Mouse (Mus musculus): ENCODE results near the gene Rfk.

Gene Rfk

GRCm38 (mm10) chr19:17385426-17385825 lies 8.4 kb upstream of the Rfk start:
- DNase-seq = no peak

- DNase-seq = no peak
These were observed 7.4 kb upstream of the Rfk start for GRCm38 (mm10) chr19:17386424-17386823.

- DNase-seq = no peak
These were observed 5.4 kb upstream of the Rfk start for GRCm38 (mm10) chr19:17388404-17388803.

GRCm38 (mm10) chr19:17392866-17393265 lies 977 bp upstream of the Rfk start:
- no peak for DNase-seq

GRCm38 (mm10) chr19:17396802-17397201 lies 3.0 kb downstream of the Rfk start:
- DNase-seq = no peak

- peak in 1 of 2 experiments; percentile 36 for DNase-seq
These were observed 4.1 kb downstream of the Rfk start for GRCm38 (mm10) chr19:17397922-17398321.

GRCm38 (mm10) chr19:17399965-17400364 lies 6.1 kb downstream of the Rfk start:
- DNase-seq = no peak

- DNase-seq = no peak
These were observed 6.7 kb downstream of the Rfk start for GRCm38 (mm10) chr19:17400571-17400970.

GRCm38 (mm10) chr19:17403175-17403574 lies 9.3 kb downstream of the Rfk start:
- DNase-seq = no peak

GRCm38 (mm10) chr19:17406823-17407222 lies 13.0 kb downstream of the Rfk start:
- DNase-seq = no peak

- DNase-seq = no peak
These were observed 14.7 kb downstream of the Rfk start for GRCm38 (mm10) chr19:17408591-17408990.

- no peak for DNase-seq
These were observed 15.5 kb downstream of the Rfk start for GRCm38 (mm10) chr19:17409351-17409750.

GRCm38 (mm10) chr19:17410465-17411065 lies 16.7 kb downstream of the Rfk start:
- DNase-seq = no peak

GRCm38 (mm10) chr19:17412915-17413459 lies 19.1 kb downstream of the Rfk start:
- no peak for DNase-seq

GRCm38 (mm10) chr19:17417855-17418254 lies 24.0 kb downstream of the Rfk start:
- DNase-seq = no peak

GRCm38 (mm10) chr19:17423306-17423705 lies 29.5 kb downstream of the Rfk start:
- DNase-seq = no peak

GRCm38 (mm10) chr19:17427824-17428560 lies 34.1 kb downstream of the Rfk start:
- no peak for DNase-seq

- no peak for DNase-seq
These were observed 34.7 kb downstream of the Rfk start for GRCm38 (mm10) chr19:17428561-17428914.

- no peak for DNase-seq
These were observed 42.8 kb downstream of the Rfk start for GRCm38 (mm10) chr19:17436651-17437050.

GRCm38 (mm10) chr19:17439476-17440189 lies 45.8 kb downstream of the Rfk start:
- DNase-seq = no peak

- no peak for DNase-seq
These were observed 49.7 kb downstream of the Rfk start for GRCm38 (mm10) chr19:17443581-17443980.

Measured in lung, postnatal 4 days (tissue).